Mouse (Mus musculus): ENCODE data around the gene Osm. TPM values are rescaled to one million over a fixed set of nuclear protein-coding genes. Genes with fewer than 3 reads are reported as not detected.
A peak's percentile ranks its signal among the peaks of the same experiment; 100 is the strongest.

Osm gene
- total RNA-seq, 2 experiments from 2014 or later: not detected

GRCm38 (mm10) chr11:4236546-4237067, 387 bp downstream of the Osm start:
- intact Hi-C loops (cut with DNase I): no loop called here
- DNase-seq: no peak

GRCm38 (mm10) chr11:4237389-4237912, 1.2 kb downstream of the Osm start:
- intact Hi-C loops (cut with DNase I): no loop called here
- DNase-seq: no peak

- intact Hi-C loops (cut with DNase I): no loop called here
- no peak for DNase-seq
Observed at GRCm38 (mm10) chr11:4238167-4238566, 1.9 kb downstream of the Osm start.

GRCm38 (mm10) chr11:4239691-4240090, 3.5 kb downstream of the Osm start:
- DNase-seq: no peak
- intact Hi-C loops (cut with DNase I): no loop called here

- DNase-seq: no peak
- intact Hi-C loops (cut with DNase I): no loop called here
Observed at GRCm38 (mm10) chr11:4240151-4240550, 3.9 kb downstream of the Osm start.

GRCm38 (mm10) chr11:4241180-4241579, 5.0 kb downstream of the Osm start:
- intact Hi-C loops (cut with DNase I): no loop called here
- no peak for DNase-seq

- intact Hi-C loops (cut with DNase I): no loop called here
- no peak for DNase-seq
Observed at GRCm38 (mm10) chr11:4246126-4246525, 9.9 kb downstream of the Osm start.

- intact Hi-C loops (cut with DNase I): no loop called here
- DNase-seq: no peak
Observed at GRCm38 (mm10) chr11:4246623-4247022, 10.4 kb downstream of the Osm start.

GRCm38 (mm10) chr11:4247201-4247959, 11.2 kb downstream of the Osm start:
- intact Hi-C loops (cut with DNase I): no loop called here
- no peak for DNase-seq

GRCm38 (mm10) chr11:4249151-4249550, 12.9 kb downstream of the Osm start:
- intact Hi-C loops (cut with DNase I): no loop called here
- DNase-seq: no peak

GRCm38 (mm10) chr11:4250290-4250689, 14.1 kb downstream of the Osm start:
- intact Hi-C loops (cut with DNase I): no loop called here
- DNase-seq: no peak

GRCm38 (mm10) chr11:4251376-4251775, 15.2 kb downstream of the Osm start:
- intact Hi-C loops (cut with DNase I): no loop called here
- no peak for DNase-seq

GRCm38 (mm10) chr11:4252886-4253285, 16.7 kb downstream of the Osm start:
- no peak for DNase-seq
- intact Hi-C loops (cut with DNase I): no loop called here

- intact Hi-C loops (cut with DNase I): loop anchor here (5.0 kb wide), 1 partner anchor 70 kb away; no protein-coding TSS in a partner anchor
- no peak for DNase-seq
Observed at GRCm38 (mm10) chr11:4256846-4257607, 20.8 kb downstream of the Osm start, which contains the start of gene Lif. TSS of gene Lif (plus strand) at chr11:4257557.

GRCm38 (mm10) chr11:4257756-4258155, 21.5 kb downstream of the Osm start:
- DNase-seq: no peak
- intact Hi-C loops (cut with DNase I): loop anchor here (1.0 to 5.0 kb wide), 2 partner anchors 37 to 70 kb away; no protein-coding TSS in a partner anchor

GRCm38 (mm10) chr11:4258657-4259082, 22.4 kb downstream of the Osm start:
- DNase-seq: peak; percentile 91
- intact Hi-C loops (cut with DNase I): loop anchor here (1.0 to 5.0 kb wide), 3 partner anchors 38 to 164 kb away; no protein-coding TSS in a partner anchor

- DNase-seq: peak; percentile 47 to 62
- intact Hi-C loops (cut with DNase I): no loop called here
Observed at GRCm38 (mm10) chr11:4260463-4261187, 24.4 kb downstream of the Osm start.

GRCm38 (mm10) chr11:4261188-4261494, 24.9 kb downstream of the Osm start:
- intact Hi-C loops (cut with DNase I): no loop called here
- peak; percentile 64 to 70 for DNase-seq

GRCm38 (mm10) chr11:4261969-4262368, 25.7 kb downstream of the Osm start:
- intact Hi-C loops (cut with DNase I): no loop called here
- DNase-seq: no peak

GRCm38 (mm10) chr11:4262847-4263246, 26.6 kb downstream of the Osm start:
- DNase-seq: no peak
- intact Hi-C loops (cut with DNase I): no loop called here

GRCm38 (mm10) chr11:4263296-4263695, 27.1 kb downstream of the Osm start:
- no peak for DNase-seq
- intact Hi-C loops (cut with DNase I): no loop called here

Data from heart, postnatal 36 days (tissue).